32 mouse cellular contexts compared by ENCODE assay signal in genomic region chr8:69474946-69475345, GRCm38 (mm10). TPM values are rescaled to one million over a fixed set of nuclear protein-coding genes. Genes with fewer than 3 reads are reported as not detected.
DNase-seq lines count a peak whose midpoint lies in the region; ATAC-seq and TF ChIP-seq lines count a peak whose summit lies in the region.
"Not testable (repeated sequence)": the region's sequence is repeated elsewhere in the genome, so short reads cannot be mapped to it uniquely, and the experiment has no call there.
"Had no signal": no experiment of that assay in that cellular context is flagged by ENCODE, and none has a peak within 500 bp of the region (broad histone marks: within the 10 kb centered on the region; RNA-seq: fewer than 3 reads in every experiment).

No protein-coding gene starts in this region.

- H3K4me2 ChIP-seq in forebrain, postnatal 0 days (ENCODE audit: low read depth); midbrain, postnatal 0 days (ENCODE audit: low read depth, low read length, poor library complexity, severe bottlenecking): not testable (repeated sequence)

- not testable (repeated sequence) for H3K27me3 ChIP-seq in cerebellum, adult 2 months (ENCODE audit: control insufficient read depth, insufficient read depth, low read length); forebrain, postnatal 0 days (ENCODE audit: insufficient read depth, low read length); midbrain, postnatal 0 days (ENCODE audit: insufficient read depth, low read length)

- WGBS in cerebellum, adult 2 months: 0% methylated on average over 3 of the region's 3 CpGs
- 60% methylated on average over 3 of the region's 3 CpGs for WGBS in forebrain, postnatal 0 days
- WGBS in midbrain, postnatal 0 days: 78% methylated on average over 2 of the region's 3 CpGs

- not testable (repeated sequence) for H3K9me3 ChIP-seq in forebrain, postnatal 0 days (ENCODE audit: low read length); midbrain, postnatal 0 days (ENCODE audit: low read length)

- H3K9ac ChIP-seq in forebrain, postnatal 0 days; midbrain, postnatal 0 days (replicated peaks; ENCODE audit: low read length, poor library complexity, severe bottlenecking): not testable (repeated sequence)

- not testable (repeated sequence) for H3K36me3 ChIP-seq in forebrain, postnatal 0 days (ENCODE audit: insufficient read depth); midbrain, postnatal 0 days (ENCODE audit: insufficient read depth, low read length)

- DNase-seq in cerebellum, adult 11 months: peak; percentile 44
- peak; percentile 62 to 75 for DNase-seq in cerebellum, adult 2 months
- peak; percentile 77 for DNase-seq in cerebellum, adult 9-11 months
- DNase-seq in cerebellum, postnatal 25 days: peak; percentile 63 to 78
- DNase-seq in forebrain, postnatal 0 days: peak; percentile 1
- DNase-seq in layer of hippocampus, adult 8-10 months (ENCODE audit: low spot score in 2 of 2): peak; percentile 2 to 3
- peak; percentile 33 for DNase-seq in midbrain, postnatal 0 days (ENCODE audit: low spot score)

- H3K4me3 ChIP-seq in cerebellum, adult 2 months (replicated peaks; ENCODE audit: insufficient read depth, low read depth, low read length); forebrain, postnatal 0 days (ENCODE audit: low read depth, low read length); midbrain, postnatal 0 days (ENCODE audit: low read depth, low read length): not testable (repeated sequence)

- not testable (repeated sequence) for H3K4me1 ChIP-seq in cerebellum, adult 2 months (ENCODE audit: control insufficient read depth, insufficient read depth, low read length); forebrain, postnatal 0 days (ENCODE audit: insufficient read depth); midbrain, postnatal 0 days (ENCODE audit: insufficient read depth, low read length)

- not testable (repeated sequence) for ATAC-seq in forebrain, postnatal 0 days; midbrain, postnatal 0 days (ENCODE audit: low FRiP score)

- not testable (repeated sequence) for TF ChIP-seq POLR2A in cerebellum, adult 2 months (IDR thresholded peaks at IDR 0.05; ENCODE audit: borderline replicate concordance, insufficient read depth, low read length)

- not testable (repeated sequence) for TF ChIP-seq CTCF in cerebellum, adult 2 months (IDR thresholded peaks at IDR 0.05; ENCODE audit: borderline replicate concordance, insufficient read depth, low read depth, low read length); forebrain, postnatal 0 days (IDR thresholded peaks at IDR 0.05; ENCODE audit: low read depth); midbrain, postnatal 0 days (IDR thresholded peaks at IDR 0.05)

- not testable (repeated sequence) for H3K27ac ChIP-seq in cerebellum, adult 2 months (ENCODE audit: insufficient read depth, low read length); forebrain, postnatal 0 days (ENCODE audit: low read depth, low read length); midbrain, postnatal 0 days (ENCODE audit: low read depth, low read length)

RNA-seq across cellular contexts. Expression of gene Gm9495, which starts 21.6 kb away (rescaled TPM):
- polyA plus RNA-seq in cerebellum, adult 2 months (2012; rRNA removed): 0.10 TPM in 1 of 2 replicates, not detected in the other
- not detected in 2 replicates for total RNA-seq in forebrain, postnatal 0 days (2014; rRNA removed)
- polyA plus RNA-seq in forebrain, postnatal 0 days (2015; fragmentation: Nextera tagmentation; extraction: Ambion mirVana): not detected in 2 replicates
- under 1 TPM in 2 of 4 experiments, not detected in 2; 0.20 TPM for total RNA-seq in layer of hippocampus, adult 8-10 months (2022)
- total RNA-seq in midbrain, postnatal 0 days (2014; rRNA removed): not detected in 2 replicates
- 0.13 TPM in 1 of 2 replicates, not detected in the other for polyA plus RNA-seq in midbrain, postnatal 0 days (2015; fragmentation: Nextera tagmentation; extraction: Ambion mirVana)
- total RNA-seq: adrenal gland, adult 2 months; adrenal gland, postnatal 14 days; gastrocnemius, adult 2 months; gastrocnemius, postnatal 14 days; gastrocnemius, postnatal 4 days; heart, postnatal 10 days; MEL had no signal
- polyA plus RNA-seq: adrenal gland, adult 2 months; C2C12; CD4-positive, CD25-positive, alpha-beta regulatory T cell, adult 4 months; embryonic facial prominence, embryonic 10.5 days; embryonic facial prominence, embryonic 13.5 days; erythroblast, embryonic 14.5 days; forebrain, embryonic 16.5 days; heart, embryonic 12.5 days; heart, embryonic 15.5 days; hindbrain, embryonic 10.5 days; hindbrain, embryonic 16.5 days; inflammation-experienced regulatory T-cells, adult 6 months; intestine, embryonic 16.5 days had no signal

RNA-seq across cellular contexts. Expression of gene Gm7697, which starts 47.8 kb away (rescaled TPM):
- 0.14 TPM in 1 of 2 replicates, not detected in the other for polyA plus RNA-seq in cerebellum, adult 2 months (2012; rRNA removed)
- 0.05 and 0.08 TPM in 2 replicates for total RNA-seq in forebrain, postnatal 0 days (2014; rRNA removed)
- polyA plus RNA-seq in forebrain, postnatal 0 days (2015; fragmentation: Nextera tagmentation; extraction: Ambion mirVana): not detected in 2 replicates
- under 1 TPM in 1 of 4 experiments, not detected in 3; 0.18 TPM for total RNA-seq in layer of hippocampus, adult 8-10 months (2022)
- 0.42 TPM in 1 of 2 replicates, not detected in the other for total RNA-seq in midbrain, postnatal 0 days (2014; rRNA removed)
- not detected in 2 replicates for polyA plus RNA-seq in midbrain, postnatal 0 days (2015; fragmentation: Nextera tagmentation; extraction: Ambion mirVana)
- total RNA-seq: adrenal gland, adult 2 months; adrenal gland, postnatal 14 days; adrenal gland, postnatal 4 days; gastrocnemius, adult 2 months; gastrocnemius, postnatal 14 days; gastrocnemius, postnatal 4 days; heart, adult 18-20 months; heart, postnatal 10 days; heart, postnatal 36 days; MEL had no signal
- polyA plus RNA-seq: adrenal gland, adult 2 months; C2C12; CD4-positive, CD25-positive, alpha-beta regulatory T cell, adult 4 months; embryonic facial prominence, embryonic 10.5 days; embryonic facial prominence, embryonic 13.5 days; erythroblast, embryonic 14.5 days; forebrain, embryonic 12.5 days; forebrain, embryonic 16.5 days; frontal cortex, adult 2 months; heart, embryonic 12.5 days; heart, embryonic 15.5 days; hindbrain, embryonic 10.5 days; hindbrain, embryonic 13.5 days; hindbrain, embryonic 16.5 days; inflammation-experienced regulatory T-cells, adult 6 months; intestine, embryonic 16.5 days had no signal

Comparison
In these comparisons a context has a peak if more than half of its experiments do, and no peak if none do; other contexts are left out.
1. DNase-seq: peak in every context shown above with its lines; median percentile 77 in cerebellum, adult 9-11 months; 70 in cerebellum, postnatal 25 days; 68 in cerebellum, adult 2 months; 44 in cerebellum, adult 11 months; 33 in midbrain, postnatal 0 days; 2 in layer of hippocampus, adult 8-10 months; 1 in forebrain, postnatal 0 days.